Mouse (Mus musculus): ENCODE results near the gene Slc13a4. TPM values are rescaled to one million over a fixed set of nuclear protein-coding genes. Genes with fewer than 3 reads are reported as not detected.

Slc13a4 gene
- polyA plus RNA-seq, 1 experiment from 2014 or later, result 0.67 TPM

- WGBS, result 84% methylated on average over 20 of the region's 20 CpGs
- no peak for ATAC-seq (replicated peaks; ENCODE audit: insufficient number of reproducible peaks, insufficient read depth, low FRiP score, low read depth)
- H3K4me2 ChIP-seq, result no peak overlapping the region
Measured at GRCm38 (mm10) chr6:35271868-35272765, 35.8 kb downstream of the Slc13a4 start.

GRCm38 (mm10) chr6:35271094-35271855 lies 36.7 kb downstream of the Slc13a4 start:
- H3K9me3 ChIP-seq (replicated peaks), result no peaks in the 10 kb centered on the region
- no peak overlapping the region for H3K9ac ChIP-seq
- peaks cover 3% of the 10 kb centered on the region; the same call in 1 of the 2 replicates for H3K4me1 ChIP-seq (replicated peaks)
- ATAC-seq (replicated peaks; ENCODE audit: insufficient number of reproducible peaks, insufficient read depth, low FRiP score, low read depth), result no peak
- H3K36me3 ChIP-seq, result no peaks in the 10 kb centered on the region
- no peak overlapping the region for H3K4me3 ChIP-seq
- no peak overlapping the region for H3K27ac ChIP-seq
- no peak overlapping the region for H3K4me2 ChIP-seq
- H3K27me3 ChIP-seq, result no peaks in the 10 kb centered on the region
- 79% methylated on average over 12 of the region's 12 CpGs for WGBS

More at GRCm38 (mm10) chr6:35271868-35272765, 35.8 kb downstream of the Slc13a4 start:
- H3K27ac ChIP-seq, result no peak overlapping the region
- H3K9me3 ChIP-seq (replicated peaks), result no peaks in the 10 kb centered on the region
- H3K9ac ChIP-seq, result no peak overlapping the region
- H3K27me3 ChIP-seq, result no peaks in the 10 kb centered on the region
- no peak overlapping the region for H3K4me3 ChIP-seq
- no peaks in the 10 kb centered on the region for H3K36me3 ChIP-seq
- peaks cover 3% of the 10 kb centered on the region; the same call in 1 of the 2 replicates for H3K4me1 ChIP-seq (replicated peaks)

- Histone ChIP-seq H3K9ac (no peak overlapping the region), H3K27me3 (no peaks in the 10 kb centered on the region), H3K4me2 (no peak overlapping the region), H3K36me3 (no peaks in the 10 kb centered on the region), H3K9me3 (replicated peaks) (no peaks in the 10 kb centered on the region), H3K4me3 (no peak overlapping the region), H3K4me1 (replicated peaks) (peaks cover 8% of the 10 kb centered on the region; the same call in 1 of the 2 replicates), H3K27ac (no peak overlapping the region)
- 70% methylated on average over 13 of the region's 13 CpGs for WGBS
- ATAC-seq (replicated peaks; ENCODE audit: insufficient number of reproducible peaks, insufficient read depth, low FRiP score, low read depth), result no peak
Measured at GRCm38 (mm10) chr6:35269643-35270042, 38.3 kb downstream of the Slc13a4 start.

- H3K9ac ChIP-seq, result no peak overlapping the region
Measured at GRCm38 (mm10) chr6:35268711-35269110, 39.2 kb downstream of the Slc13a4 start.

GRCm38 (mm10) chr6:35265580-35266278 lies 42.2 kb downstream of the Slc13a4 start:
- Histone ChIP-seq H3K4me3 (no peak overlapping the region), H3K9me3 (replicated peaks) (no peaks in the 10 kb centered on the region), H3K4me2 (no peak overlapping the region; the same call in 1 of the 2 replicates), H3K4me1 (replicated peaks) (peaks cover 7% of the 10 kb centered on the region; the same call in 1 of the 2 replicates), H3K27ac (peak overlapping the region; percentile 33), H3K9ac (no peak overlapping the region), H3K27me3 (no peaks in the 10 kb centered on the region), H3K36me3 (peaks cover 19% of the 10 kb centered on the region)
- ATAC-seq (replicated peaks; ENCODE audit: insufficient number of reproducible peaks, insufficient read depth, low FRiP score, low read depth), result no peak
- 66% methylated on average over 15 of the region's 15 CpGs for WGBS

More at GRCm38 (mm10) chr6:35268711-35269110, 39.2 kb downstream of the Slc13a4 start:
- Histone ChIP-seq H3K4me2 (no peak overlapping the region), H3K27me3 (no peaks in the 10 kb centered on the region), H3K36me3 (no peaks in the 10 kb centered on the region), H3K4me3 (no peak overlapping the region), H3K9me3 (replicated peaks) (no peaks in the 10 kb centered on the region), H3K27ac (no peak overlapping the region), H3K4me1 (replicated peaks) (peaks cover 8% of the 10 kb centered on the region; the same call in 1 of the 2 replicates)
- ATAC-seq (replicated peaks; ENCODE audit: insufficient number of reproducible peaks, insufficient read depth, low FRiP score, low read depth), result no peak
- WGBS, result 95% methylated on average over 13 of the region's 13 CpGs

GRCm38 (mm10) chr6:35260531-35260930 lies 47.4 kb downstream of the Slc13a4 start:
- Histone ChIP-seq H3K9me3 (replicated peaks) (no peaks in the 10 kb centered on the region), H3K27ac (no peak overlapping the region), H3K4me2 (no peak overlapping the region), H3K4me3 (no peak overlapping the region), H3K9ac (no peak overlapping the region), H3K36me3 (peaks cover 19% of the 10 kb centered on the region), H3K27me3 (no peaks in the 10 kb centered on the region), H3K4me1 (replicated peaks) (peaks cover 49% of the 10 kb centered on the region)
- WGBS, result 62% methylated on average over 7 of the region's 7 CpGs
- no peak for ATAC-seq (replicated peaks; ENCODE audit: insufficient number of reproducible peaks, insufficient read depth, low FRiP score, low read depth)

GRCm38 (mm10) chr6:35259526-35259925 lies 48.4 kb downstream of the Slc13a4 start:
- Histone ChIP-seq H3K36me3 (peaks cover 19% of the 10 kb centered on the region), H3K9me3 (replicated peaks) (no peaks in the 10 kb centered on the region), H3K4me3 (no peak overlapping the region), H3K27ac (peak overlapping the region; percentile 16; the same call in 1 of the 2 replicates), H3K9ac (no peak overlapping the region), H3K27me3 (no peaks in the 10 kb centered on the region), H3K4me2 (no peak overlapping the region), H3K4me1 (replicated peaks) (peaks cover 59% of the 10 kb centered on the region)
- no peak for ATAC-seq (replicated peaks; ENCODE audit: insufficient number of reproducible peaks, insufficient read depth, low FRiP score, low read depth)
- WGBS, result 57% methylated on average over 5 of the region's 5 CpGs

GRCm38 (mm10) chr6:35258922-35259321 lies 49.0 kb downstream of the Slc13a4 start:
- Histone ChIP-seq H3K27me3 (no peaks in the 10 kb centered on the region), H3K4me3 (no peak overlapping the region), H3K9me3 (replicated peaks) (no peaks in the 10 kb centered on the region), H3K4me1 (replicated peaks) (peaks cover 65% of the 10 kb centered on the region), H3K9ac (no peak overlapping the region), H3K4me2 (no peak overlapping the region), H3K36me3 (peaks cover 19% of the 10 kb centered on the region), H3K27ac (no peak overlapping the region)
- WGBS, result 90% methylated on average over 2 of the region's 2 CpGs
- ATAC-seq (replicated peaks; ENCODE audit: insufficient number of reproducible peaks, insufficient read depth, low FRiP score, low read depth), result no peak

- 79% methylated on average over 13 of the region's 13 CpGs for WGBS
Measured at GRCm38 (mm10) chr6:35257626-35258190, 50.2 kb downstream of the Slc13a4 start.

GRCm38 (mm10) chr6:35256691-35257090 lies 51.2 kb downstream of the Slc13a4 start:
- no peaks in the 10 kb centered on the region for H3K27me3 ChIP-seq
- H3K4me2 ChIP-seq, result peak overlapping the region; percentile 69
- no peak overlapping the region for H3K9ac ChIP-seq
- peak overlapping the region; percentile 4; the same call in 1 of the 2 replicates for H3K4me3 ChIP-seq
- peaks cover 5% of the 10 kb centered on the region; the same call in 1 of the 2 replicates for H3K36me3 ChIP-seq
- H3K27ac ChIP-seq, result peak overlapping the region; percentile 93
- peaks cover 72% of the 10 kb centered on the region for H3K4me1 ChIP-seq (replicated peaks)
- 17% methylated on average over 7 of the region's 7 CpGs for WGBS
- H3K9me3 ChIP-seq (replicated peaks), result no peaks in the 10 kb centered on the region
- ATAC-seq (replicated peaks; ENCODE audit: insufficient number of reproducible peaks, insufficient read depth, low FRiP score, low read depth), result no peak

More at GRCm38 (mm10) chr6:35257626-35258190, 50.2 kb downstream of the Slc13a4 start:
- Histone ChIP-seq H3K4me2 (peak overlapping the region; percentile 69), H3K9ac (no peak overlapping the region), H3K4me3 (no peak overlapping the region), H3K27ac (no peak overlapping the region), H3K27me3 (no peaks in the 10 kb centered on the region), H3K4me1 (replicated peaks) (peaks cover 72% of the 10 kb centered on the region), H3K9me3 (replicated peaks) (no peaks in the 10 kb centered on the region), H3K36me3 (peaks cover 12% of the 10 kb centered on the region)
- ATAC-seq (replicated peaks; ENCODE audit: insufficient number of reproducible peaks, insufficient read depth, low FRiP score, low read depth), result no peak
